Mouse (Mus musculus): ENCODE results near the gene Olfr384.
"Not testable (repeated sequence)": the region's sequence is repeated elsewhere in the genome, so short reads cannot be mapped to it uniquely, and the experiment has no call there.

The Olfr384 gene

DNA sequence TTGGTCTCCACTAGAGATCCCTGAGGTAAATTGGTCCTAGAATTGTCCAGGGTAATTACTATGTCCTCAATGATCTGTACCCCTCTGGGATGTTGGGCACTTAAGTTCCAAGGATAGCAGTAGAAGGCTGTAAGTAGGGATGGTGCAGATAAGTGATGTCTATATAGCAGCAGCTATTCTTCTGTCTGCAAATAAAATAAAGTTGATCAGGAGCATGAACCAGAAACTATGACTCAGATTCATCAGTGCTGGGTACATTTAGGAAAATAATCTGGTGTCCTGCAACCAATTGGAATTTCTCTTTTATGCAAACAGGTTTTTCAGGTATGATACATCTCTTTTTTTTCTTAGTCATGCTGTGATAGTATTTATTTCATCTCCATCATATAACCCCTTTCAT is at the start of gene Olfr384:
Olfr384 (plus strand) TSS at position 301 of the 400 bp plus-strand sequence.
- in situ Hi-C loops (cut with MboI, MseI), result no loop called here

GRCm38 (mm10) chr11:73579871-73580270 is 18.5 kb upstream of the Olfr384 start:
- in situ Hi-C loops (cut with MboI, MseI), result no loop called here

DNA sequence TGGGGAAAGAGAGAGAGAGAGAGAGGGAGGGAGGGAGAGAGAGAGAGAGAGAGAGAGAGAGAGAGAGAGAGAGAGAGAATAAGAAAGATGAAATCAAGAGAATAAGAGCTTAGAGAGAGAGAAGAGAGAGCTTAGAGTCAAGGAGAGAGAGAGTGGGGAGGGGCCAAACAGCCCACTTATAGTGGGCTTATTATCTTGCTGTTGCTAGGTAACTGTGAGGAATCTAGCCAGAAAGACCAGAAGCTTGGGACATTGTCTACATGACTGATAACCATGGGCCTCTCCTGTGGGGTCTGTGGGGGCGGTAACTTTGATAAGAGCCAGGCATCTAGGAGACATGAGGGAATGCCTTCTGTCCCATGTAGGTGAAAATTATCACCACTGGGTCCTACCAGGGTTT is 15.2 kb upstream of the Olfr384 start:
- in situ Hi-C loops (cut with MboI, MseI), result not testable (repeated sequence)

- in situ Hi-C loops (cut with MboI, MseI), result no loop called here
Measured at GRCm38 (mm10) chr11:73592908-73593307, 5.5 kb upstream of the Olfr384 start, which contains the start of gene Olfr385. Gene Olfr385, minus strand, starts transcription at chr11:73593008.

All from regulatory T cell (primary cell).